Mouse (Mus musculus) adrenal gland, adult 18-20 months (tissue): Measurements from ENCODE around the gene Sik2. TPM values are rescaled to one million over a fixed set of nuclear protein-coding genes. Genes with fewer than 3 reads are reported as not detected.

Source experiments
- DNase-seq, 2 experiments: peaks; one replicate each; pipeline ENCODE4 v3.0.0; 2021 to 2022; ENCODE audit warnings: low spot score in 2 of 2
- total RNA-seq, 2 experiments: library from RNA; stranded (reverse); gene quantifications; 1 replicate in 1 of 2; 2 replicates in 1 of 2; pipeline ENCODE4 v1.2.3; 2021

Sik2 gene
- total RNA-seq, 2 experiments from 2014 or later: 120 to 197 TPM

GRCm38 (mm10) chr9:50920933-50921895 is 87.7 kb downstream of the Sik2 start:
- DNase-seq: no peak

GRCm38 (mm10) chr9:50919554-50919953 is 89.3 kb downstream of the Sik2 start:
- no peak for DNase-seq

- DNase-seq: no peak
Observed at GRCm38 (mm10) chr9:50918131-50918530, 90.7 kb downstream of the Sik2 start.

DNA sequence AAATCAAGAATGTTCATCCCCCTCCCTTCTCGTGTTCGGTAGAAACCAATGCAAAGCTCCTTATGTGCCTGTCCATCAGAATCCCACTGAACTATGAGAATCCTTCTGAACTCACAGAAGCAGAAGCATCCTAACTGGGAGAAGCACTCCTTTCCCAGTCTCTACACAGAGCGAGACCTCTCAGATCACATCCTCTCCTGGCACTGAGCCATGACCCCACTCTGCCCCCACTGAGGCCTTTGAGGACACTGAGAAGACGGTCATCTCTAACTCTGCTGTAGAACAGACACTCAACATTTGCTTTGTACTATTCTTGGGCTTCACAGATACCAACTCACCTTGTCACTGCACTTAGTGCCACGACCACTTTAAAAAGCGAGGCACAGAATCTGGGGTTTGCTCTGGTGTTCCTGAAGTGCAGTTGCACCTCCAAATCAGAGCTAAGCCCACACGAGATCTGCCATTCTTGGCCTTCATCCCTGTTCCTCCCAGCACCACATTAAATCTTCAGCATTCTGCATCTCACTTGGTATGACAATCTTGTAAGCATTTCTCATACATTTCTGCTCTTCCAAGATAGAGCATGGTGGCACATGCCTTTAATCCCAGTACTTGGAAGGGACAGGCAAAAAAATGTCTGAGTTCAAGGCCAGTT is 96.9 kb downstream of the Sik2 start:
- DNase-seq: no peak

DNA sequence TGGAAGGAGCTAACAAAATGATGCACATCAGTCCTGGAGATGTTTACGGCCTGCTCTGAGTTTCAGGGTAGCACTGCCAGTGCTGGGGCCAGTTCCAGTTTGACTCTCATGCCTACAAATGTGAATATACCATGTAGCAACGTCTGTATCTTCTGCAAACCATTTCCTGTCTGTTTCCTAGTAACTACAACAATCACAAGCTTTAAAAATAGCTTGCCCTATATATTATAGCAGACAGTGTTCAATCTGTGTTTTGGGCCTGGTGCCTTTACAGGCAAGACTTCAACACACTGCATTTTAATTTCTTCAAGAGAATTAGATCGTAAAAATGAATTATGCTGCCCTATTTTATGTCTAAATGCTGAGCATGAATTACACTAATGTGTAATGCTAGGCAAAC is 103.6 kb downstream of the Sik2 start:
- no peak for DNase-seq

DNA sequence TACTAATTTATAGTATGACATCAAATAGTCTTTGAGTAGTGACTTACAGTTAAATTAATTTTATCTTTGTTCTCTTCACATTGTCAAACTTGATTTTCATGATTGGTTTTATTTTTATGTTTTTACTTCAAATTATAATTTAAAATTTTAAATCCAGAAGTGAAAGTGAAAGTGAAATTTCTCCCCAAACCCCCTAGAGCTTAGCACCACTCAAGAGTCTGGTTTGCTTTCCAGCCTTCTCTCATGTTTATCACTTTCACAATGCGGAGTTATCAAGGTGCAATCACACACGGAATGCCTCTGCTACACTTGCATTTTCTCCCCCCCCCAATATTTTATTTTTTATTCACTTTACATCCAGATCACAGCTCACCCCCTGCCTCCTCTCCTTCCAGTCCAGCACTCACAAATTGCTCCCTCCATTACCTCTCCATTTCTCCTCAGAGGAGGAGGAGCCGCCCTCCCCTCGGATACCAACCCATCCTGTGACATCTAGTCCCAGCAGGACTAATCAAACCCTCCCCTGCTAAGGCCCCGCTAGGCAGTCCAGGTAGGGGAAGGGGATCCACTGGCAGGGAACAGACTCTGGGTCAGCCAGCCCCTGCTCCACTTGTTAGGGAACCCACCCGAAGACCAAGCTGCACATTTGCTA is 104.6 kb downstream of the Sik2 start:
- DNase-seq: no peak

- no peak for DNase-seq
Observed at GRCm38 (mm10) chr9:50900026-50900920, 108.6 kb downstream of the Sik2 start.

- DNase-seq: peak; percentile 70 to 72
Observed at GRCm38 (mm10) chr9:50893665-50894064, 115.2 kb downstream of the Sik2 start.

GRCm38 (mm10) chr9:50890494-50891090 is 118.3 kb downstream of the Sik2 start:
- no peak for DNase-seq

- no peak for DNase-seq
Observed at GRCm38 (mm10) chr9:50889964-50890363, 118.9 kb downstream of the Sik2 start.

- DNase-seq: no peak
Observed at GRCm38 (mm10) chr9:50889211-50889610, 119.7 kb downstream of the Sik2 start.

DNA sequence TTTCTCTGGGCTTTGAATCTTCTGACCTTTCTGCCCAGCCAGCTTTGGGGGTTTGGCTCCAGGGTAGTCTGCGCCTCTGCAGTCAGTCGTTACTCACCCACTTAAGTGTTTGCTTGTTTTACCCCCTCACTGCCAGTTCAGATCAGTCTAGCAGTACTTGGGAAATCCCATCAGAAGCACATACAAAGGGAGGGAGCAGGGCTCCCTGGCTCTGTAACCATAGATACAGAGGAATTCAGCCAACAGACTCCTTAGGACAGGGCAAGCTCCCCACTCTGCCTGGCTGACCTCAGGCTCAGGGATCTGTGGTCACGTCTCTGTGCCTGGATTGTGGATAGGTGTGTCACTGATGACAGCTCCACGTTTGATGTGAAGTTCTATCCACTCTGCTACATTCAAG is 121.5 kb downstream of the Sik2 start:
- no peak for DNase-seq

GRCm38 (mm10) chr9:50886870-50887269 is 122.0 kb downstream of the Sik2 start:
- DNase-seq: no peak

- DNase-seq: no peak
Observed at GRCm38 (mm10) chr9:50885600-50885987, 123.3 kb downstream of the Sik2 start.

DNA sequence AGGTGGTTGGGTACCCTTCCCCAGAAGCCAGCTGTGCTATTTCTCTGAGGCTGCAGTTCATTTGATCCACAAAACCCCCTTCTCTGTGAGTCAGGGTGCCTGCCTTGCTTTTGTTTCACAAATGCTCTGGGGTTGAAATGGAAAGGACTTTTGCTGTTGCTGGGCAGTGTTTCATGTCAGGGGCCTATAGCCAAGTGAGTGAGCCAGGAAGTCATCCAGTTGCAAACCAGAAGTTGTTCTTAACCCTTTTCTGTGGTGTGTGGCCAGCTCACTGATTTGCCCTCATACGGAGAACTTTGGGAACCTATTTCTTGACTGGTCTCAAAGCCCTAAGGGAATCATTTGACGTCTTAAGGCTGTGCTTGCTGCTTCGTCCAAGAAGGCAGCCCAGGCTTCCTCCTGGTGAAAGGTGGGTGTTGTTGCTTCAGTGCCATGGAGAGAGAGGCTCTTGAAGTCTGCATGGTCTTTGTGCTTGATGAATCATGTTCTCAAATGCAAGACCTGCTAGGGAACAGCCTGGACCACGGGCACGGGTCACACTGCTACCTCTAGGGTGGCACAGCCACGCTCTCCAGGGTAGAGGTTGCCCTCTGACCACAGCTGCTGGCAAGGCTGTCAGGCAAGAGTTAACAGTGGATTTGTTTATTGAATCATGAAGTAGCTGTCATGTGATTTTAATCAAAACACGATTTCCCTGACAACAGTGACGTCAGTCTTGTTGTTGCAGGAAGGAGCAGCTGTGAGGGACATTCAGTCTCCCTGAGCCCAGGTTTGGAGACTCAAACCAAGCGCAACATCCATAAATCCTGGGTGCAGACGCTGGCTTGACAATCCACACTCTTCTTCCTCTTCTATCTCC is 123.9 kb downstream of the Sik2 start:
- peak in 1 of 2 experiments; percentile 21 for DNase-seq

DNA sequence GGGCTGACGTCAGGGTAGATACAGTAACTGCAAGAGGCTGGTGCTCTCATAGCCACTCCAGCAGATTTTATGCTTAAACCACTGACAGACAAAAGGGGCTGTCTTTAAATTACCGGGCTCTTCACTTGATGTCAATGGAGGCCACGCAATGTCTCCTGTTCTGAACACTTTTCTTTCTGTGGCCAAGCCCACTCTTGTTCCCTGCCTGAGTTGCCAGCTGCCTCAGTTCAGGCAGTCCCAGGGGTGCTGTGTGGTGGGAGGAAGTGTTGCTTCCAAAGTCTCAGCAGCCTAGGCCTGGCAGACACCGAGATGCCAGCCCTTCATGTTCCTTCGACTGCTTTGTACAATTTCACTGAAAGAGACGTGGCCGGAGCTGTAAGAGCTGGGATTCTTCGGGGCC is 124.8 kb downstream of the Sik2 start:
- DNase-seq: no peak

DNA sequence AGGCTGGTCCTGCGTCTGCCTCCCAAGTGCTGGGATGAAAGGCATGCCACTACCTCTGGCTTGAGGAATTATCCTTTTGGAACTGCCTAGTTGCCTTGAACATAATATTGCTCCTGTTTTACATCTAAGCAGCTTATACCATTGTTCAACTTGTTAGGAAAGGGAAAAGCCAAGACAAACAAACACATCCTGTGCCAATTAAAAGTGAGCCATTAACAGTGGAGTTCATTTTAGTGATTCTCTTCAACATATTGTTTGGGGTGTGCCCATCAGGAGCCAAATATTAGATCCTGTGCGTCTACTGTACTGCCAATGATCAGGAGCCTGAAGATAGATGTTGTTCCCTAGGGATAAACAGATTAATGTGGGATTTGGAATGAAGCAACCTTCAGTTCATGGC is 126.7 kb downstream of the Sik2 start:
- DNase-seq: no peak

GRCm38 (mm10) chr9:50877431-50877830 is 131.4 kb downstream of the Sik2 start:
- DNase-seq: no peak

GRCm38 (mm10) chr9:50876287-50876686 is 132.6 kb downstream of the Sik2 start:
- no peak for DNase-seq
